Mouse (Mus musculus): ENCODE results near the gene Ppp1r27.

GRCm38 (mm10) chr11:120548214-120548613 lies 2.7 kb downstream of the Ppp1r27 start:
- TF ChIP-seq CTCF (IDR thresholded peaks at IDR 0.05) (no peak), EP300 (IDR thresholded peaks at IDR 0.05) (no peak)
